ENCODE assay signal across 9 mouse cellular contexts in the genomic region with DNA sequence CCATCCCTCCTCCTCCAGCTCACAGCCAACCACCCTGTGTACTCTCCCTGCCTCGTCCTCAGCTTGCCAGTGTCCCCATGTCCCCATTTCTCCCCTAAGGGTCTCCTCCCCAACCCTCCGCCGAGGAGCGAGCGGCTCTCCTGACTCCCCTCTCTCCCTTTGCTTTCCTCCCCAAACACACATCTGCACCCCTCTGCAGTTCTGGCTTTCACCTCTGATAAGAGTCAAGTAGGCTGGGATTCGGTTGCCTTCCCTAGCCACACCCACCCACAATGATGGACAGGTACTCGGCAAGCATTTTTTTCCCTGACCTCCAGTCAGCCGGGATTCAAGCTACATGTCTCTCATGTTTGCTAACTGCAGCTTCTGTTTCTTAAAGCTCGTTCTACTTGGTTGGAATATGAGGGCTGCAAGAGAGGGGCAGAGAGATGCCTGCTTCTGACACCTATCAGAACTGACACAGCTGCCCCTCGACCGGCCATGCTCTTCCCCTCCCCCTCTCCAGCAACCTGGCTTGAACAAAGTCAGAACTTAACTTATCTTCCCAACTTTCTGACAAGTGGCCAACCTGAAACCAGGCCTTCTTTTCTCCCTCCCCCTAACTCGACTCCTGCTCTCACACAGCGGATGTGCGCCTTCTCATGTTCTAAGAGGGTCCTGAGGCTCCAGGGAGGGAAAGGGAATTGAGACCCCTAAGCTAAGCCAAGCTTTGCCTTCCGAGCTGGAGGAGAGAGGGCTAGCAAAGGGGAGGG. TPM values are rescaled to one million over a fixed set of nuclear protein-coding genes. Genes with fewer than 3 reads are reported as not detected.
DNase-seq lines count a peak whose midpoint lies in the region; ATAC-seq and TF ChIP-seq lines count a peak whose summit lies in the region.
"Had no signal": no experiment of that assay in that cellular context is flagged by ENCODE, and none has a peak within 500 bp of the region (broad histone marks: within the 10 kb centered on the region; RNA-seq: fewer than 3 reads in every experiment).

No protein-coding gene starts in this region.

- peak overlapping the region; percentile 91 for H3K27ac ChIP-seq in gastrocnemius, adult 2 months
- H3K27ac ChIP-seq in heart, embryonic 15.5 days = peak overlapping the region; percentile 88
- H3K27ac ChIP-seq in liver, embryonic 14.5 days = no peak overlapping the region

- peaks cover 68% of the 10 kb centered on the region for H3K4me1 ChIP-seq in heart, embryonic 15.5 days (replicated peaks)
- H3K4me1 ChIP-seq in liver, embryonic 14.5 days (replicated peaks; ENCODE audit: control insufficient read depth in 2 of 2, insufficient read depth in 2 of 2, low read length in 1 of 2) = peaks cover 0 to 6% of the 10 kb centered on the region in 2 experiments; a peak in 2 of 4 replicates

- 1% methylated on average over 14 of the region's 15 CpGs for WGBS in heart, embryonic 15.5 days
- WGBS in liver, embryonic 14.5 days (ENCODE audit: insufficient replicate concordance) = 2% methylated on average over 15 of the region's 15 CpGs

- peak overlapping the region; percentile 78 for H3K9ac ChIP-seq in heart, embryonic 15.5 days
- H3K9ac ChIP-seq in liver, embryonic 14.5 days (replicated peaks) = no peak overlapping the region

- H3K4me2 ChIP-seq in heart, embryonic 15.5 days = peak overlapping the region; percentile 72
- peak overlapping the region; percentile 40 for H3K4me2 ChIP-seq in liver, embryonic 14.5 days (ENCODE audit: low read depth)

- no peaks in the 10 kb centered on the region for H3K9me3 ChIP-seq in heart, embryonic 15.5 days (replicated peaks)
- H3K9me3 ChIP-seq in liver, embryonic 14.5 days (ENCODE audit: control insufficient read depth, low read length) = no peaks in the 10 kb centered on the region
- H3K9me3 ChIP-seq: G1E had no signal

- peak overlapping the region; percentile 75 for H3K4me3 ChIP-seq in gastrocnemius, adult 2 months
- peak overlapping the region; percentile 69 for H3K4me3 ChIP-seq in heart, embryonic 15.5 days
- H3K4me3 ChIP-seq in liver, embryonic 14.5 days (ENCODE audit: insufficient read depth in 1 of 2, low read depth in 2 of 2, low read length in 2 of 2) = peak overlapping the region in 1 of 2 experiments; percentile 4; a peak in 3 of 4 replicates

- no peak for TF ChIP-seq EP300 in liver, embryonic 14.5 days (IDR thresholded peaks at IDR 0.05; ENCODE audit: low read depth)

- no peak for DNase-seq in gastrocnemius, adult 2 months
- no peak for DNase-seq in gastrocnemius, postnatal 10 days
- DNase-seq in adrenal gland, postnatal 10 days = peak; percentile 61
- no peak for DNase-seq in liver, embryonic 14.5 days (ENCODE audit: low read depth in 3 of 3, low spot score in 3 of 3)
- peak; percentile 68 for DNase-seq in retina, embryonic 14.5 days (ENCODE audit: low spot score)
- no peak for DNase-seq in gastrocnemius, postnatal 14 days
- no peak for DNase-seq in right cerebral cortex, postnatal 25 days

- H3K36me3 ChIP-seq in heart, embryonic 15.5 days = no peaks in the 10 kb centered on the region
- no peaks in the 10 kb centered on the region for H3K36me3 ChIP-seq in liver, embryonic 14.5 days (replicated peaks; ENCODE audit: control insufficient read depth, insufficient read depth, low read depth)
- H3K36me3 ChIP-seq: G1E had no signal

- intact Hi-C loops in gastrocnemius, adult 2 months (cut with DNase I) = no loop called here
- intact Hi-C loops in gastrocnemius, postnatal 14 days (cut with DNase I; ENCODE audit: low total_unique reads) = no loop called here

- TF ChIP-seq CTCF in gastrocnemius, adult 2 months (IDR thresholded peaks at IDR 0.05) = no peak
- no peak for TF ChIP-seq CTCF in liver, embryonic 14.5 days (IDR thresholded peaks at IDR 0.05; ENCODE audit: low read depth)

- ATAC-seq in heart, embryonic 15.5 days (replicated peaks; ENCODE audit: insufficient number of reproducible peaks, insufficient read depth, low FRiP score, low read depth) = peak; percentile 29; the same call in 1 of the 2 replicates
- ATAC-seq in liver, embryonic 14.5 days (ENCODE audit: insufficient read depth) = no peak

- no peaks in the 10 kb centered on the region for H3K27me3 ChIP-seq in heart, embryonic 15.5 days
- H3K27me3 ChIP-seq in liver, embryonic 14.5 days (ENCODE audit: control insufficient read depth, insufficient read depth, low read length) = peaks cover 31% of the 10 kb centered on the region

RNA-seq across cellular contexts. Expression of a gene that starts 2.0 kb away (rescaled TPM):
- 1 to 10 TPM; 4.1 to 5.7 TPM for total RNA-seq in gastrocnemius, adult 2 months (2021)
- 10 to 100 TPM; 13.7 to 19.0 TPM for total RNA-seq in gastrocnemius, postnatal 10 days (2021)
- 10 to 100 TPM; 17.3 to 17.5 TPM for total RNA-seq in adrenal gland, postnatal 10 days (2021)
- polyA plus RNA-seq in heart, embryonic 15.5 days (2015; fragmentation: Nextera tagmentation; extraction: Ambion mirVana) = 9.0 and 13.1 TPM in 2 replicates
- polyA plus RNA-seq in liver, embryonic 14.5 days (2012; rRNA removed) = 0.79 TPM in 2 replicates
- 0.30 and 0.37 TPM in 2 replicates for polyA plus RNA-seq in liver, embryonic 14.5 days (2014; fragmentation: Nextera tagmentation; extraction: Ambion mirVana)
- total RNA-seq in gastrocnemius, postnatal 14 days (2021) = 10 to 100 TPM in 1 of 2 experiments, 1 to 10 TPM in 1; 8.4 to 10.5 TPM
- polyA plus RNA-seq: G1E had no signal

Comparison
In these comparisons a context has a peak if more than half of its experiments do, and no peak if none do; other contexts are left out.
1. DNase-seq: peak in adrenal gland, postnatal 10 days (single experiment) and retina, embryonic 14.5 days (single experiment); none in gastrocnemius, adult 2 months (single experiment), gastrocnemius, postnatal 10 days (single experiment), liver, embryonic 14.5 days (0 of 3), gastrocnemius, postnatal 14 days (single experiment) and right cerebral cortex, postnatal 25 days (single experiment).